Mouse (Mus musculus): Measurements from ENCODE around the gene Gm28308.

Gene Gm28308

GRCm38 (mm10) chr6:52232568-52232965 lies 19.4 kb upstream of the Gm28308 start:
- no peak for DNase-seq (ENCODE audit: low spot score in 2 of 2)

- no peak for DNase-seq (ENCODE audit: low spot score in 2 of 2)
These were observed 18.9 kb upstream of the Gm28308 start for GRCm38 (mm10) chr6:52231885-52232567.

GRCm38 (mm10) chr6:52230516-52231165 lies 17.5 kb upstream of the Gm28308 start, which contains the start of gene Hoxa9:
TSS of gene Hoxa9 (minus strand) at chr6:52231089.
- DNase-seq (ENCODE audit: low spot score in 2 of 2) = no peak

GRCm38 (mm10) chr6:52229558-52230416 lies 16.6 kb upstream of the Gm28308 start:
- DNase-seq (ENCODE audit: low spot score in 2 of 2) = no peak

GRCm38 (mm10) chr6:52228475-52229465 lies 15.6 kb upstream of the Gm28308 start:
- no peak for DNase-seq (ENCODE audit: low spot score in 2 of 2)

GRCm38 (mm10) chr6:52227470-52228222 lies 14.5 kb upstream of the Gm28308 start:
- no peak for DNase-seq (ENCODE audit: low spot score in 2 of 2)

- no peak for DNase-seq (ENCODE audit: low spot score in 2 of 2)
These were observed 13.6 kb upstream of the Gm28308 start for GRCm38 (mm10) chr6:52226569-52227257.

- DNase-seq (ENCODE audit: low spot score in 2 of 2) = no peak
These were observed 12.8 kb upstream of the Gm28308 start for GRCm38 (mm10) chr6:52225612-52226568.

- no peak for DNase-seq (ENCODE audit: low spot score in 2 of 2)
These were observed 11.9 kb upstream of the Gm28308 start for GRCm38 (mm10) chr6:52224895-52225611.

GRCm38 (mm10) chr6:52223939-52224760 lies 11.0 kb upstream of the Gm28308 start:
- DNase-seq (ENCODE audit: low spot score in 2 of 2) = no peak

- DNase-seq (ENCODE audit: low spot score in 2 of 2) = no peak
These were observed 9.6 kb upstream of the Gm28308 start for GRCm38 (mm10) chr6:52222729-52223128.

- no peak for DNase-seq (ENCODE audit: low spot score in 2 of 2)
These were observed 9.0 kb upstream of the Gm28308 start for GRCm38 (mm10) chr6:52221993-52222685.

GRCm38 (mm10) chr6:52221337-52221992 lies 8.3 kb upstream of the Gm28308 start, which contains the start of gene Hoxa7:
TSS of gene Hoxa7 (minus strand) at chr6:52221854.
- peak; percentile 77 to 90 for DNase-seq (ENCODE audit: low spot score in 2 of 2)

GRCm38 (mm10) chr6:52220865-52221310 lies 7.7 kb upstream of the Gm28308 start:
- no peak for DNase-seq (ENCODE audit: low spot score in 2 of 2)

GRCm38 (mm10) chr6:52220003-52220864 lies 7.1 kb upstream of the Gm28308 start:
- no peak for DNase-seq (ENCODE audit: low spot score in 2 of 2)
